Comparison of ENCODE assay signal across 8 mouse cellular contexts in the genomic region with DNA sequence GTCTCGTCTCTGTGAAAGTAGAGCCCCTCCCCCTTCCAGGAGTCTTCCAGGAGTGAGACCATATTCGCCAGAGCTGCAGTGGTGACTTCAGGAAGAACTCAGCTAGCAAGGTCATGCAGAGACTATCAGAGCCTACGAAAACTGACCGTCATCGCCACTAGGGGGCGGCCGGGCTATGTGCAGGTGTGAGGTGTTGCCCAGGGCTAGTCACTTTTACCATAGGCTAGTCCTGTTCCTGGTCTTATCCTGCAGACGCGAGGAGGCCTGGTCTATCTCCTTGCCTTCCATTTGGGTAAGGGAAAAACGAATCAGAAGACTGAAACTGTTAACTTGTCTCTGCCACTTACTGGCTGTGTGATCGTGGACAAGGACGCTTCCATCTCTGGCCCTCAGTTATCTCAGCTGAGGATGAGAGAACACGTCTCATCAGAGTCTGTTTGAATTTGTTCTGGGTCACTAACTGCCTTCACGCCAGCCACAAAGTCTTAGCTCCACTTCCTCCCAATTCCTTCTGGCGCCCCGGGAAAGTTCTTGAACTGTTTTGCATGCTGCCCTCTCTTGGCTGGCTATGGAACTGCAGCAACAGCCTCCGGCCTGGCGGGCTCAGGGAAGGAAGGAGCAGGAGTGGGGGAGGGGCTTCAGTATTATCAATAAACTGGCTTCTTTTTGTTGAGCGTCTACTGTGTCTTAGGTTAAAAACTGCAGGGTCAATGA. TPM values are rescaled to one million over a fixed set of nuclear protein-coding genes. Genes with fewer than 3 reads are reported as not detected.
DNase-seq lines count a peak whose midpoint lies in the region; ATAC-seq and TF ChIP-seq lines count a peak whose summit lies in the region.

No protein-coding gene starts in this region.

- H3K9me3 ChIP-seq in midbrain, embryonic 10.5 days (replicated peaks) = no peaks in the 10 kb centered on the region
- no peaks in the 10 kb centered on the region for H3K9me3 ChIP-seq in midbrain, embryonic 16.5 days (replicated peaks; ENCODE audit: control insufficient read depth, low read length, poor library complexity, severe bottlenecking)
- no peaks in the 10 kb centered on the region for H3K9me3 ChIP-seq in limb, embryonic 11.5 days (ENCODE audit: control insufficient read depth, low read length)

- peak; percentile 86 for DNase-seq in midbrain, embryonic 10.5 days (ENCODE audit: low spot score)
- peak; percentile 74 to 85 for DNase-seq in gastrocnemius, postnatal 4 days (ENCODE audit: low spot score in 2 of 2)
- peak; percentile 86 for DNase-seq in kidney, adult 18-20 months
- DNase-seq in limb, embryonic 11.5 days (ENCODE audit: low spot score) = peak; percentile 95
- peak; percentile 63 to 78 for DNase-seq in monocyte, adult 2 months (ENCODE audit: low read depth in 1 of 2, low spot score in 2 of 2)
- DNase-seq in spleen, postnatal 36 days (ENCODE audit: low spot score in 2 of 2) = peak; percentile 81 to 88

- 0 out of 2 replicates have a peak, but pooled peaks cover 3% of the 10 kb centered on the region for H3K27me3 ChIP-seq in midbrain, embryonic 10.5 days (ENCODE audit: low read depth, poor library complexity, severe bottlenecking)
- no peaks in the 10 kb centered on the region for H3K27me3 ChIP-seq in midbrain, embryonic 16.5 days (ENCODE audit: control insufficient read depth, insufficient read depth, low read depth, low read length)
- no peaks in the 10 kb centered on the region for H3K27me3 ChIP-seq in limb, embryonic 11.5 days (ENCODE audit: control insufficient read depth, insufficient read depth, low read length)

- 9% methylated on average over 19 of the region's 19 CpGs for WGBS in midbrain, embryonic 10.5 days
- whole genome bisulfite sequencing in midbrain, embryonic 16.5 days = 9% methylated on average over 19 of the region's 19 CpGs
- 7% methylated on average over 19 of the region's 19 CpGs for WGBS in limb, embryonic 11.5 days

- no peak overlapping the region for H3K9ac ChIP-seq in midbrain, embryonic 16.5 days (ENCODE audit: low read depth, low read length)
- no peak overlapping the region for H3K9ac ChIP-seq in limb, embryonic 11.5 days (ENCODE audit: low read length)

- H3K4me1 ChIP-seq in midbrain, embryonic 10.5 days = peaks cover 6% of the 10 kb centered on the region
- no peaks in the 10 kb centered on the region for H3K4me1 ChIP-seq in midbrain, embryonic 16.5 days (ENCODE audit: control insufficient read depth, insufficient read depth, low read length)
- H3K4me1 ChIP-seq in cortical plate, adult 2 months (ENCODE audit: control insufficient read depth, insufficient read depth, low read length) = no peaks in the 10 kb centered on the region
- H3K4me1 ChIP-seq in limb, embryonic 11.5 days (ENCODE audit: control insufficient read depth, insufficient read depth, low read length) = no peaks in the 10 kb centered on the region

- H3K27ac ChIP-seq in midbrain, embryonic 10.5 days (replicated peaks) = no peak overlapping the region
- no peak overlapping the region for H3K27ac ChIP-seq in midbrain, embryonic 16.5 days (ENCODE audit: low read length)
- no peak overlapping the region for H3K27ac ChIP-seq in cortical plate, adult 2 months (ENCODE audit: insufficient read depth, low read length)
- H3K27ac ChIP-seq in limb, embryonic 11.5 days (replicated peaks; ENCODE audit: low read depth, low read length) = no peak overlapping the region

- no peak overlapping the region for H3K4me2 ChIP-seq in midbrain, embryonic 16.5 days (ENCODE audit: low read length)
- no peak overlapping the region for H3K4me2 ChIP-seq in limb, embryonic 11.5 days (ENCODE audit: low read depth, severe bottlenecking)

- H3K4me3 ChIP-seq in midbrain, embryonic 10.5 days = peak overlapping the region; percentile 31
- H3K4me3 ChIP-seq in midbrain, embryonic 16.5 days (ENCODE audit: low read depth, low read length) = no peak overlapping the region
- H3K4me3 ChIP-seq in cortical plate, adult 2 months (ENCODE audit: insufficient read depth, low read length) = no peak overlapping the region
- no peak overlapping the region for H3K4me3 ChIP-seq in limb, embryonic 11.5 days (ENCODE audit: low read depth, low read length)

- H3K36me3 ChIP-seq in midbrain, embryonic 10.5 days = no peaks in the 10 kb centered on the region
- no peaks in the 10 kb centered on the region for H3K36me3 ChIP-seq in midbrain, embryonic 16.5 days (ENCODE audit: control insufficient read depth, insufficient read depth, low read length)
- no peaks in the 10 kb centered on the region for H3K36me3 ChIP-seq in limb, embryonic 11.5 days (ENCODE audit: control insufficient read depth, insufficient read depth, low read length)

- no peak for TF ChIP-seq POLR2A in cortical plate, adult 2 months (IDR thresholded peaks at IDR 0.05; ENCODE audit: extremely low read depth, insufficient read depth, low read length)

- peak; percentile 68 for TF ChIP-seq CTCF in cortical plate, adult 2 months (IDR thresholded peaks at IDR 0.05; ENCODE audit: extremely low read depth, insufficient read depth, low read length)

- no peak for ATAC-seq in midbrain, embryonic 16.5 days
- 0 out of 2 replicates have a peak, but pooled peaks have one; percentile 55 for ATAC-seq in limb, embryonic 11.5 days (ENCODE audit: insufficient number of reproducible peaks, low FRiP score, low TSS enrichment, low read depth)

RNA-seq across cellular contexts. Expression of gene Runx3, which starts 53.5 kb away (rescaled TPM):
- polyA plus RNA-seq in midbrain, embryonic 10.5 days (2016; fragmentation: Nextera tagmentation; extraction: Ambion mirVana) = 0.04 TPM in 2 replicates
- polyA plus RNA-seq in midbrain, embryonic 16.5 days (2015; fragmentation: Nextera tagmentation; extraction: Ambion mirVana) = not detected in 2 replicates
- 0.04 TPM in 1 of 2 replicates, not detected in the other for polyA plus RNA-seq in cortical plate, adult 2 months (2012; rRNA removed)
- total RNA-seq in gastrocnemius, postnatal 4 days (2021) = under 1 TPM; 0.34 to 0.49 TPM
- polyA plus RNA-seq in limb, embryonic 11.5 days (2014; fragmentation: Nextera tagmentation; extraction: Ambion mirVana) = 0.57 and 0.61 TPM in 2 replicates
